Mouse (Mus musculus) kidney, postnatal 0 days (tissue): ENCODE measurements around the gene Usp2. TPM values are rescaled to one million over a fixed set of nuclear protein-coding genes. Genes with fewer than 3 reads are reported as not detected.

Experiments used
- ATAC-seq: fragments of 200-750 bp; cut with Nextera tagmentation; replicated peaks from 2 replicates; pipeline ENCODE4 v1.8.0; 2017; ENCODE audit warnings: low read depth, moderate number of reproducible peaks, moderate TSS enrichment, moderate library complexity; ENCODE audit not compliant: low FRiP score
- DNase-seq: peaks from one replicate; pipeline ENCODE4 v3.0.0-alpha.2; 2016; ENCODE audit warnings: low spot score
- H3K27ac ChIP-seq: fragments of 300-500 bp; sonication (generic); 2 replicates; pipeline ENCODE4 v1.5.1; 2014; ENCODE audit warnings: mild to moderate bottlenecking
- H3K27me3 ChIP-seq: fragments of 300-500 bp; sonication (generic); 2 replicates; pipeline ENCODE4 v1.6.1; 2014; ENCODE audit warnings: low read length, mixed read lengths; ENCODE audit not compliant: insufficient read depth
- H3K36me3 ChIP-seq: fragments of 300-500 bp; sonication (generic); 2 replicates; pipeline ENCODE4 v1.6.1; 2014; ENCODE audit warnings: low read length, mixed read lengths; ENCODE audit not compliant: insufficient read depth
- H3K4me1 ChIP-seq: fragments of 300-500 bp; sonication (generic); replicated peaks from 2 replicates; pipeline ENCODE4 v1.6.1; 2014; ENCODE audit warnings: antibody characterized with exemption, low read length, mixed read lengths; ENCODE audit not compliant: insufficient read depth
- H3K4me2 ChIP-seq: fragments of 300-500 bp; sonication (generic); 2 replicates; pipeline ENCODE4 v1.6.1; 2014; ENCODE audit warnings: mild to moderate bottlenecking, low read length, moderate library complexity, mixed read lengths
- H3K4me3 ChIP-seq: fragments of 300-500 bp; sonication (generic); replicated peaks from 2 replicates; pipeline ENCODE4 v1.5.1; 2014; ENCODE audit warnings: low read depth, low read length
- H3K9ac ChIP-seq: fragments of 300-500 bp; sonication (generic); 2 replicates; pipeline ENCODE4 v1.6.1; 2014; ENCODE audit warnings: low read depth, low read length
- H3K9me3 ChIP-seq: fragments of 300-500 bp; sonication (generic); replicated peaks from 2 replicates; pipeline ENCODE4 v1.6.1; 2016; ENCODE audit warnings: low read length, inconsistent platforms, mixed read lengths
- CTCF ChIP-seq: IDR thresholded peaks from 2 replicates; pipeline ENCODE4 v1.5.1; 2016; ENCODE audit warnings: antibody characterized with exemption, low read depth, mild to moderate bottlenecking, moderate library complexity
- WGBS: fragments of 180-500 bp; shearing (Covaris S2); extraction: QIAGEN DNeasy Blood & Tissue Kit; methylation state at CpG from one replicate; pipeline ENCODE4 v1.1.7; 2014; 5-methylcytosine and 5-hydroxymethylcytosine counted together
- polyA plus RNA-seq: library from polyadenylated mRNA; unstranded; fragments of >200 nt; fragmentation: Nextera tagmentation; extraction: Ambion mirVana; gene quantifications from 2 replicates; pipeline ENCODE4 v1.2.1, GENCODE M21; 2015

Gene Usp2
- polyA plus RNA-seq, 1 experiment from 2014 or later = 62.9 TPM

GRCm38 (mm10) chr9:44113105-44113789 is 46.4 kb downstream of the Usp2 start, which contains the start of the genes Gm49380 and Rnf26:
Gene Gm49380, minus strand, starts transcription at chr9:44113500.
Gene Rnf26, minus strand, starts transcription at chr9:44113517.
- peak; percentile 94 for ATAC-seq
- no peak within 1 kb of the TSS for H3K27ac ChIP-seq
- TF ChIP-seq CTCF = no peak
- H3K4me3 ChIP-seq = peak within 1 kb of the TSS; percentile 62
- peak; percentile 100 for DNase-seq
- no peaks in the 10 kb centered on the region for H3K36me3 ChIP-seq
- WGBS = under 1% methylated on average over 50 of the region's 51 CpGs
- H3K27me3 ChIP-seq = no peaks in the 10 kb centered on the region
- H3K4me2 ChIP-seq = peak within 1 kb of the TSS; percentile 54
- peaks cover 23% of the 10 kb centered on the region for H3K4me1 ChIP-seq
- H3K9ac ChIP-seq = peak within 1 kb of the TSS; percentile 74
- H3K9me3 ChIP-seq = no peaks in the 10 kb centered on the region

- no peak for DNase-seq
- Histone ChIP-seq H3K27me3 (no peaks in the 10 kb centered on the region), H3K9me3 (no peaks in the 10 kb centered on the region), H3K9ac (no peak overlapping the region), H3K4me2 (no peak overlapping the region), H3K4me1 (peaks cover 12% of the 10 kb centered on the region), H3K4me3 (no peak overlapping the region), H3K36me3 (no peaks in the 10 kb centered on the region), H3K27ac (no peak overlapping the region)
- no peak for TF ChIP-seq CTCF
- ATAC-seq = no peak
- WGBS = 87% methylated on average over 2 of the region's 2 CpGs
Measured at GRCm38 (mm10) chr9:44114453-44114852, 47.6 kb downstream of the Usp2 start.

GRCm38 (mm10) chr9:44115599-44115998 is 48.8 kb downstream of the Usp2 start:
- 81% methylated on average over 9 of the region's 9 CpGs for WGBS
- Histone ChIP-seq H3K36me3 (no peaks in the 10 kb centered on the region), H3K4me3 (no peak overlapping the region), H3K4me1 (peaks cover under 1% of the 10 kb centered on the region), H3K9ac (no peak overlapping the region), H3K27ac (no peak overlapping the region), H3K9me3 (no peaks in the 10 kb centered on the region), H3K27me3 (no peaks in the 10 kb centered on the region), H3K4me2 (no peak overlapping the region)
- no peak for ATAC-seq
- DNase-seq = no peak
- TF ChIP-seq CTCF = no peak

GRCm38 (mm10) chr9:44116182-44116581 is 49.4 kb downstream of the Usp2 start:
- Histone ChIP-seq H3K27ac (no peak overlapping the region), H3K9me3 (no peaks in the 10 kb centered on the region), H3K4me2 (no peak overlapping the region), H3K4me3 (no peak overlapping the region), H3K9ac (no peak overlapping the region), H3K36me3 (no peaks in the 10 kb centered on the region), H3K27me3 (no peaks in the 10 kb centered on the region), H3K4me1 (no peaks in the 10 kb centered on the region)
- DNase-seq (no peak), ATAC-seq (no peak)
- peak; percentile 43 for TF ChIP-seq CTCF
- 88% methylated on average over 4 of the region's 4 CpGs for WGBS

GRCm38 (mm10) chr9:44119011-44119410 is 52.2 kb downstream of the Usp2 start:
- peak; percentile 71 for TF ChIP-seq CTCF
- ATAC-seq = no peak
- no peak for DNase-seq
- Histone ChIP-seq H3K4me3 (no peak overlapping the region), H3K9ac (no peak overlapping the region), H3K27me3 (no peaks in the 10 kb centered on the region), H3K36me3 (no peaks in the 10 kb centered on the region), H3K4me1 (no peaks in the 10 kb centered on the region), H3K4me2 (no peak overlapping the region), H3K9me3 (no peaks in the 10 kb centered on the region), H3K27ac (no peak overlapping the region)
- WGBS = 63% methylated on average over 5 of the region's 5 CpGs

GRCm38 (mm10) chr9:44119948-44120465 is 53.2 kb downstream of the Usp2 start:
- Histone ChIP-seq H3K4me3 (no peak overlapping the region), H3K9me3 (no peaks in the 10 kb centered on the region), H3K27ac (no peak overlapping the region), H3K9ac (no peak overlapping the region), H3K4me1 (peaks cover 4% of the 10 kb centered on the region; the same call in 1 of the 2 replicates), H3K4me2 (no peak overlapping the region), H3K36me3 (no peaks in the 10 kb centered on the region), H3K27me3 (no peaks in the 10 kb centered on the region)
- TF ChIP-seq CTCF = no peak
- 74% methylated on average over 8 of the region's 8 CpGs for WGBS
- no peak for DNase-seq
- no peak for ATAC-seq
